Mouse (Mus musculus) hindbrain, embryonic 16.5 days (tissue): ENCODE results near the gene Slc25a13. TPM values are rescaled to one million over a fixed set of nuclear protein-coding genes. Genes with fewer than 3 reads are reported as not detected.
A peak's percentile ranks its signal among the peaks of the same experiment; 100 is the strongest.

Experiments
- ATAC-seq: fragments of 200-750 bp; cut with Nextera tagmentation; 2 replicates; pipeline ENCODE4 v1.8.0; 2017; ENCODE audit warnings: moderate TSS enrichment, moderate library complexity
- H3K27ac ChIP-seq: fragments of 300-500 bp; sonication (generic); 2 replicates; pipeline ENCODE4 v1.5.1; 2014; ENCODE audit warnings: low read depth, mild to moderate bottlenecking, control low read depth, low read length, moderate library complexity
- H3K27me3 ChIP-seq: fragments of 300-500 bp; sonication (generic); replicated peaks from 2 replicates; pipeline ENCODE4 v1.6.1; 2014; ENCODE audit warnings: low read length; ENCODE audit not compliant: control insufficient read depth, insufficient read depth
- H3K36me3 ChIP-seq: fragments of 300-500 bp; sonication (generic); 2 replicates; pipeline ENCODE4 v1.6.1; 2014; ENCODE audit warnings: mild to moderate bottlenecking, low read length, moderate library complexity, mixed read lengths; ENCODE audit not compliant: control insufficient read depth, insufficient read depth
- H3K4me1 ChIP-seq: fragments of 300-500 bp; sonication (generic); 2 replicates; pipeline ENCODE4 v1.6.1; 2014; ENCODE audit warnings: low read depth, low read length; ENCODE audit not compliant: control insufficient read depth, insufficient read depth
- H3K4me2 ChIP-seq: fragments of 300-500 bp; sonication (generic); 2 replicates; pipeline ENCODE4 v1.6.1; 2014; ENCODE audit warnings: mild to moderate bottlenecking, low read length, control low read depth, moderate library complexity
- H3K4me3 ChIP-seq: fragments of 300-500 bp; sonication (generic); 2 replicates; pipeline ENCODE4 v1.5.1; 2014; ENCODE audit warnings: mild to moderate bottlenecking, low read length, control low read depth, moderate library complexity
- H3K9ac ChIP-seq: fragments of 300-500 bp; sonication (generic); 2 replicates; pipeline ENCODE4 v1.6.1; 2014; ENCODE audit warnings: low read depth, mild to moderate bottlenecking, control low read depth, low read length, moderate library complexity
- H3K9me3 ChIP-seq: fragments of 300-500 bp; sonication (generic); 2 replicates; pipeline ENCODE4 v1.6.1; 2014; ENCODE audit warnings: mild to moderate bottlenecking, low read length, moderate library complexity; ENCODE audit not compliant: control insufficient read depth
- WGBS: fragments of 180-500 bp; shearing (Covaris S2); extraction: QIAGEN DNeasy Blood & Tissue Kit; methylation state at CpG from one replicate; pipeline ENCODE4 v1.1.7; 2014; 5-methylcytosine and 5-hydroxymethylcytosine counted together
- polyA plus RNA-seq: library from polyadenylated mRNA; unstranded; fragments of >200 nt; fragmentation: Nextera tagmentation; extraction: Ambion mirVana; gene quantifications from 2 replicates; pipeline ENCODE4 v1.2.1, GENCODE M21; 2015

Gene Slc25a13
- 6.3 and 6.5 TPM in 2 replicates for polyA plus RNA-seq

DNA sequence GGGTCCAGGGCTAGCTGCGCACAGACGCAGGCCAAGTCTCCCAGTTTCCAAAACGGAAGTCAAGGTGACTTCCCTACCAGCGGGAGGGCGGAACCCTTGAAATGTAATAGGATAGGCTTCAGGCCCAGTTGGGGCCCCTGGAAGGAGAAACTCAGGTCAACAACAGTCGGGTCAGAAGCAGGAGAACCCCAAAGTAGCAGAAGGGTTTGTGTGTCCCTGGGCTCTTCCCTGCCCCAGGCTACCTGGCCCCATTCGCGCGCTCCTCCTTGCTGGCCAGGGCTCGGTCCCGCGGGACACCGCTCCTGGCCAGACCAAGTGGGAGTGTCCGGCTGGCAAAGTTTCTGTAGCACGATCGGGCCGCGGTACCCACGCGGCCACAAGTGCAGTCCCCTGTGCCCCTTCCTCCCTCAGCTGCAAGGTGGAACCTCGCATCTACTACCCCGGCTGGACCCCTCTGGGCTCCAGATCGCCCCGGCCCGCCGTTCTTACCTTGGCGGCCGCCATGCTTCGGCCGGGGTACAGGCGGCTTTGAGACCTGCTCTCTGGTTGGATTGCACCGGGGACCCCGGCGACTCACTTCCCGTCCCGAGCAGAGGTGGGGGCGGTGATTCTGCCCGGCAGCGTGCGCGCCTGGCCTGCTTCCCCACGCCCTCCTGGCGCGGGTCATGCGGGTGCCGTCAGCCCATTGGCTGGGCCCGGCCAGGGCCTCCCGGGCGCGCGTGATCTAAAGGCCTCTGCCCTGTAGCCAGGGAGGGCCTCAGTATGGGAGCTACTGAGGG, at the start of gene Slc25a13:
Gene Slc25a13, minus strand, starts transcription at position 667 of the 779 bp plus-strand sequence.
- H3K36me3 ChIP-seq: no peaks in the 10 kb centered on the region

DNA sequence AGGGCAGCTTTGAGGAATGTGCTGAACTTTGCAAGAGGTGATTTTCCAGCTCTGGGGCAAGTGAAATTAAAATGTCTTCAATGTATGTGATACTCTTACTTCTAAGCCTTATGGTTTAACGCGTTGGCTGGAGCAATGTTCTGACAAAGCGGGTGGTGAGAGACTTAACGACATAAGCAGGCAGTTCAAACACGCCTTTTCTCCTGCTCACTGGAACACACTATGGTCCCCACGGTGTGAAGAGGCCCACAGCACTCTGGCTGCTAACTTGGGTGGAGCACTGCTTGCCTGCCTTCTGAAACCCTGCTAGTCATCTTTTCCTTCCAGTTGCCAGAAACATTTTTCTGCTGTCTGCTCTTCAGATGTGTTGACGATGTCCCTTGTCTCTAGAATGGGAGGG, 48.8 kb upstream of the Slc25a13 start:
- Histone ChIP-seq H3K36me3 (no peaks in the 10 kb centered on the region), H3K9ac (no peak overlapping the region), H3K4me3 (no peak overlapping the region), H3K4me1 (no peaks in the 10 kb centered on the region), H3K27me3 (no peaks in the 10 kb centered on the region), H3K9me3 (no peaks in the 10 kb centered on the region), H3K4me2 (no peak overlapping the region), H3K27ac (no peak overlapping the region)
- 90% methylated on average over 7 of the region's 7 CpGs for WGBS
- ATAC-seq: no peak

More for the DNA sequence above, at the start of gene Slc25a13:
- ATAC-seq: peak; percentile 95
- H3K4me2 ChIP-seq: peak within 1 kb of the TSS; percentile 95
- WGBS: under 1% methylated on average over 49 of the region's 51 CpGs
- H3K4me1 ChIP-seq: peaks cover 8% of the 10 kb centered on the region; the same call in 1 of the 2 replicates
- no peaks in the 10 kb centered on the region for H3K27me3 ChIP-seq
- no peaks in the 10 kb centered on the region for H3K9me3 ChIP-seq
- peak within 1 kb of the TSS; percentile 74 for H3K4me3 ChIP-seq
- H3K9ac ChIP-seq: peak within 1 kb of the TSS; percentile 77
- no peak within 1 kb of the TSS for H3K27ac ChIP-seq

DNA sequence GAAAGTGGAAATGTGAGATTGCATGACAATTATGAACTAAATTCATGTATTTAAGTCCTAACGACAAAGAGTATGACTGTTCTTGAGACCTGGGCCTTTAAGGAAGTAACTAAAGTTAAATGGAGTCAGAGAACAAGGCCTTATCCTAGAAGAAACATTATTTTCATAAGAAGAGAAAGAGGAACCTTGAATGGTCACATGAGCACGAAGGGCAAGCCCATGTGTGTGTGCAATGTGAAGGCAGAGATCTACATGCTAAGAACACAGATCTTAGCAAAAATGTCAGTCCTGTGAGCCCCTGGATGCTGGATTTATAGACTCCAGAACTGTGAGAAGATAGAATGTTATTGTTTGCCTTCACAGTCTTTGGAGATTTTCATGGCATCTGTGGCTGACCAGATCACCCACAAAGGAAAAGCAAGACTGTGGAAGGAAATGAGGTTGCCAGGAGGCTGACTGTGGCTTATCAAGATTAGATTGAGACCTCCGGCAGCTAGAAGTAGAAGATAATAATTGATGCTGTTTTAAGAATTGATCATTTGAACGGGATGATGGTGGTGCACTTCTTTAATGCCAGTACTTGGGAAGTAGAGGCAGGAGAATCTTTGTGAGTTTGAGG, 46.4 kb upstream of the Slc25a13 start:
- H3K27ac ChIP-seq: no peak overlapping the region
- no peak overlapping the region for H3K4me3 ChIP-seq
- H3K27me3 ChIP-seq: no peaks in the 10 kb centered on the region
- H3K9ac ChIP-seq: no peak overlapping the region
- ATAC-seq: no peak
- no peaks in the 10 kb centered on the region for H3K36me3 ChIP-seq
- WGBS: 86% methylated on average over 4 of the region's 4 CpGs
- H3K4me1 ChIP-seq: no peaks in the 10 kb centered on the region
- no peaks in the 10 kb centered on the region for H3K9me3 ChIP-seq
- H3K4me2 ChIP-seq: no peak overlapping the region

DNA sequence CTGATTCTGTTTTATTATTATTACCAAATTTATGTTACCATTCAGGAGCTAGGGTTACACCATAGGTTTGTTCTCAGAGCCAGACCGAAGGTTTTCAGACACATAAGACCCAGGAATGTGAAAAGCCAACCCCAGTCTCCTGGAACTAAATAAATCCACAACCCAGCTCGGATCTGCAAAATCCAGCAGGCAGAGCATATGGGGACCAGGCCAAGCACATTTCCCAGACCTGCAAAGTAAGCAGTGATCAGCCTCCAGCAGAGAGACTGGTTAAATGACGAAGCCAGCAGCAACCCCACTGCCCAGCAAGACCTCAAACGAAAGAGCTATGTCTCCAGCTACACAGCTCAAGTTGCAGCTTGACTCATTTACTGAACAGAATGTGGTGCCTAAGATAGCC, 43.9 kb upstream of the Slc25a13 start:
- H3K36me3 ChIP-seq: no peaks in the 10 kb centered on the region
- no peaks in the 10 kb centered on the region for H3K4me1 ChIP-seq
- no peak overlapping the region for H3K27ac ChIP-seq
- H3K4me2 ChIP-seq: no peak overlapping the region
- no peak overlapping the region for H3K4me3 ChIP-seq
- no peaks in the 10 kb centered on the region for H3K27me3 ChIP-seq
- H3K9ac ChIP-seq: no peak overlapping the region
- WGBS: 62% methylated on average over 4 of the region's 4 CpGs
- no peak for ATAC-seq
- H3K9me3 ChIP-seq: no peaks in the 10 kb centered on the region

DNA sequence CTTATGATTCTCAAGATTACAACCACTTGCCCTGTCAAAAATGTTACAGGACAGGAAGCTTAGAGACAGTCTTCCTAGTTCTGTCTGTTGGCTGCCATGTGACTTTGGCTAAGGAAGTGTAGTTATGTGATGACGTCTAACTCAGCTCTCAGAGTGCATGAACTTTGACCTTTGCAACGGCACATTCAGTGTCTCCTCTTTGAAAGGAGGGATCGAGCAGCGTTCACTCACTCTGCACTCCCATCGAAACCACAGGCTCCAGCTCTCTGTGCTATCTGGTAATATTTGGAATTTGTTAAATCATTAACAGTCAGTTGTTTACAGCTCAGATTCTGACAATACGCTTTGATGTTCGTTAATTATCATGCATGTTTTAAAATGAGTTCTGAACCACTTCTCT, 31.5 kb upstream of the Slc25a13 start:
- H3K9me3 ChIP-seq: no peaks in the 10 kb centered on the region
- WGBS: 53% methylated on average over 7 of the region's 7 CpGs
- no peak overlapping the region for H3K9ac ChIP-seq
- ATAC-seq: no peak
- no peaks in the 10 kb centered on the region for H3K27me3 ChIP-seq
- H3K4me1 ChIP-seq: no peaks in the 10 kb centered on the region
- H3K4me3 ChIP-seq: no peak overlapping the region
- no peak overlapping the region for H3K27ac ChIP-seq
- H3K36me3 ChIP-seq: no peaks in the 10 kb centered on the region
- no peak overlapping the region for H3K4me2 ChIP-seq

DNA sequence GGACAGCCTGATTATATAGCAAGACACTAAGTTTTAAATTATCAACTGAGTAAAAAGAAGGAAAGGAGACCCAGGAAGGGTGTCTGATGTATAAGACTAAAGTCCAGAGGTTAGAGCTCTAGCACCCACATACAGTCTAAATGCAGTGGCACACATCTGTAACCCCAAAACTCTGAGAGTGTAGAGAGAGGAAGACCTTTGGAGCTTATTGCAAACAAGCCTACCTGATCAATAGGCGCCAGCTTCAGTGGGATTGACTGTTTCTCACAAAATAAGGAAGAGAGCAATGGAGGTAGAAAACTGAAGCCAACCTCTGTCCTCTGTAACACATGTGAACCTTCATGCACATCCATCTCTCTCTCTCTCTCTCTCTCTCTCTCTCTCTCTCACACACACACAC, 26.9 kb upstream of the Slc25a13 start:
- H3K4me3 ChIP-seq: no peak overlapping the region
- no peaks in the 10 kb centered on the region for H3K4me1 ChIP-seq
- no peaks in the 10 kb centered on the region for H3K9me3 ChIP-seq
- no peak overlapping the region for H3K4me2 ChIP-seq
- no peak overlapping the region for H3K27ac ChIP-seq
- WGBS: 95% methylated on average over 1 of the region's 1 CpGs
- H3K27me3 ChIP-seq: no peaks in the 10 kb centered on the region
- H3K36me3 ChIP-seq: no peaks in the 10 kb centered on the region
- H3K9ac ChIP-seq: no peak overlapping the region
- no peak for ATAC-seq

DNA sequence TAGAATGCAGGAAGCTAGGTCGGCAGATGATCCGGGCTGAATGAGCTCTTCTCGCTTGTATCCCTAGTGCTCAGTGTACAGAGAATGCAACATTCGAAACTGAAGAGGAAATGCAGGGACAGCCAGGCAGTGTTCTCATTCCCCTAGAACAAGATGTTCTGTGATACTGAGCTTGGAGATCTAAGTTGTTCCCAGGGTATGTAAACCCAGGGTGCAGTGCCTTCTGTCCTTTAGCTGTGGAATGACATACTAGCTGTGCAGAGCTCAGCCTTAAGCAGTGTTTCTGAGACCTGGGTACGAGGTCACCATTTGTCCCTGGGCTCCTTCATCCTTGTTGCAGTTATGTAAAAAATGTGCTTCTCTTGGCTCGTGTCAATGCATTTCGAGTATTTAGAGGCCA, 25.1 kb upstream of the Slc25a13 start:
- Histone ChIP-seq H3K9ac (no peak overlapping the region), H3K27ac (no peak overlapping the region), H3K36me3 (no peaks in the 10 kb centered on the region), H3K4me3 (no peak overlapping the region), H3K27me3 (no peaks in the 10 kb centered on the region), H3K4me2 (no peak overlapping the region), H3K9me3 (no peaks in the 10 kb centered on the region), H3K4me1 (no peaks in the 10 kb centered on the region)
- no peak for ATAC-seq
- WGBS: 81% methylated on average over 7 of the region's 7 CpGs

DNA sequence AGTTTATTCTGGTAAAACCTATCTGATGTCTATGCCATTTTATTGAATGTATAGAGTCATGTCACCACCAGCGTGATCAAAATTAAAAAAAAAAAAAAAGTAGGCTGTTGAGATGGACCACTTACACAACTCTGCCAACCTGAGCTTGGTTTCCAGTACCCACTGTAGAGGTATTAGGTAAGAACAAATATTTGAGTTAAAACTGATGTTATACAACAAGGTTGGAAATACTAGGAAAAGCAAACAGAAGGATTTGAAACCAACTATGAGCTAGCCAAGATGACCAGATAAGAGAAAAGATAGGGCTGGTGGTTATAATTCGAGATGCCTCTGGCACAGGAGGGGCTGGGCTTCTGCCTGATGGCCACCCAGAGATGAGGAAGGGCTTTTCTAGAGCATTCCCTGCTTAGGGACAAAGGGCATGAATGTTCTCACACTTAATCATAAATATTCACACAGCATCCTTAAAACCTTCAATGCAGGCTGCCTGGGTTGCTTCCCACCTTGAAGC, 19.9 kb upstream of the Slc25a13 start:
- H3K9me3 ChIP-seq: no peaks in the 10 kb centered on the region
- 86% methylated on average over 2 of the region's 2 CpGs for WGBS
- H3K9ac ChIP-seq: no peak overlapping the region
- no peaks in the 10 kb centered on the region for H3K27me3 ChIP-seq
- H3K36me3 ChIP-seq: no peaks in the 10 kb centered on the region
- H3K27ac ChIP-seq: no peak overlapping the region
- no peaks in the 10 kb centered on the region for H3K4me1 ChIP-seq
- H3K4me3 ChIP-seq: no peak overlapping the region
- no peak for ATAC-seq
- H3K4me2 ChIP-seq: no peak overlapping the region

DNA sequence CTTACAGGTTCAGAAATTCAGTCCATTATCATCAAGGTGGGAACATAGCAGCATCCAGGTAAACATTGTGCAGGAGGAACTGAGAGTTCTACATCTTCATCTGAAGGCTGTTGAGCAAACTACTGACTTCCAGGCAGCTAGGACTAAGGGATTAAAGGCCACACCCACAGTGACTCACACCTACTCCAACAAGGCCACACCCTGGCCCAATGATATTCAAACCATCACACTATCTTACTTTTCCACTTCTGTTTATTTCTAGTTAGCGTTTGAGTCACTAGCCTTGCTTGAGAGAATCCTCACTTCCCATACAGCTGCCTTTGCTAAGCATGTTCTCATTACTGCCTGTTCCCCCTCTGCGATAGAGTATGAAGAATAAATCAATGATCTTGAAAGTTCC, 13.3 kb upstream of the Slc25a13 start:
- H3K4me1 ChIP-seq: no peaks in the 10 kb centered on the region
- H3K4me2 ChIP-seq: no peak overlapping the region
- no peaks in the 10 kb centered on the region for H3K27me3 ChIP-seq
- no peak overlapping the region for H3K4me3 ChIP-seq
- H3K9ac ChIP-seq: no peak overlapping the region
- no peak overlapping the region for H3K27ac ChIP-seq
- H3K36me3 ChIP-seq: no peaks in the 10 kb centered on the region
- 89% methylated on average over 2 of the region's 2 CpGs for WGBS
- H3K9me3 ChIP-seq: no peaks in the 10 kb centered on the region
- ATAC-seq: no peak
